Mouse (Mus musculus): ENCODE measurements around the gene Hsd17b13.

DNA sequence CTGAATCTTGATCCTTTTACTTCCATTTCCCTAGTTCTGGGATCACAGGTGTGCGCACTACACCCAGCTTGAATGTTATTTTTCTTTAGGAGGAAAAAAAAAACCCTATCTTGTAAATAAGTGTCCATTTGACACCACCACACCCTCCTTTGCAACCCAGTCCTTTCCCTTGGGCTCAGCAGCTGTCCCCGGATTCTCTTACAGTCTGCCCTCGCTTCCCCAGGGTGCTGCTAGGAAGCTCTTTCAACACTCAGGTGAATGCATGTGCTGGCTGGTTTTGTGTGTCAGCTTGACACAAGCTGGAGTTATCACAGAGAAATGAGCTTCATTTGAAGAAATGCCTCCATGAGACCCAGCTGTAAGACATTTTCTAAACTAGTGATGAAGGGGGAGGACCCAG, 59.0 kb downstream of the Hsd17b13 start:
- no peak for TF ChIP-seq CTCF (IDR thresholded peaks at IDR 0.05)
- no peak for TF ChIP-seq EP300 (IDR thresholded peaks at IDR 0.05)
